Mouse (Mus musculus) intestine, embryonic 16.5 days (tissue): ENCODE data around the gene Adamts4. TPM values are rescaled to one million over a fixed set of nuclear protein-coding genes. Genes with fewer than 3 reads are reported as not detected.

Experiments used
- ATAC-seq: fragments of 200-750 bp; cut with Nextera tagmentation; 2 replicates; pipeline ENCODE4 v1.8.0; 2017; ENCODE audit warnings: moderate TSS enrichment, moderate library complexity
- H3K27ac ChIP-seq: fragments of 300-500 bp; sonication (generic); 2 replicates; pipeline ENCODE4 v1.5.1; 2014; ENCODE audit warnings: mild to moderate bottlenecking, low read length
- H3K27me3 ChIP-seq: fragments of 300-500 bp; sonication (generic); replicated peaks from 2 replicates; pipeline ENCODE4 v1.6.1; 2014; ENCODE audit warnings: low read length, control low read depth, mixed read lengths; ENCODE audit not compliant: control insufficient read depth, insufficient read depth
- H3K36me3 ChIP-seq: fragments of 300-500 bp; sonication (generic); 2 replicates; pipeline ENCODE4 v1.6.1; 2014; ENCODE audit warnings: low read length, control low read depth; ENCODE audit not compliant: control insufficient read depth, insufficient read depth
- H3K4me1 ChIP-seq: fragments of 300-500 bp; sonication (generic); 2 replicates; pipeline ENCODE4 v1.6.1; 2014; ENCODE audit warnings: low read length, control low read depth, mixed read lengths; ENCODE audit not compliant: control insufficient read depth, insufficient read depth
- H3K4me2 ChIP-seq: fragments of 300-500 bp; sonication (generic); 2 replicates; pipeline ENCODE4 v1.6.1; 2014; ENCODE audit warnings: low read depth, low read length, control low read depth
- H3K4me3 ChIP-seq: fragments of 300-500 bp; sonication (generic); 2 replicates; pipeline ENCODE4 v1.5.1; 2014; ENCODE audit warnings: mild to moderate bottlenecking, low read length
- H3K9ac ChIP-seq: fragments of 300-500 bp; sonication (generic); 2 replicates; pipeline ENCODE4 v1.6.1; 2014; ENCODE audit warnings: low read depth, low read length
- H3K9me3 ChIP-seq: fragments of 300-500 bp; sonication (generic); 2 replicates; pipeline ENCODE4 v1.6.1; 2016; ENCODE audit warnings: low read length, control low read depth; ENCODE audit not compliant: control insufficient read depth
- WGBS: fragments of 180-500 bp; shearing (Covaris S2); extraction: QIAGEN DNeasy Blood & Tissue Kit; methylation state at CpG from one replicate; pipeline ENCODE4 v1.1.7; 2014; 5-methylcytosine and 5-hydroxymethylcytosine counted together
- polyA plus RNA-seq: library from polyadenylated mRNA; unstranded; fragments of >200 nt; fragmentation: Nextera tagmentation; extraction: Ambion mirVana; gene quantifications from 2 replicates; pipeline ENCODE4 v1.2.1, GENCODE M21; 2015

Gene Adamts4
- polyA plus RNA-seq, 1 experiment from 2014 or later: 7.0 TPM

GRCm38 (mm10) chr1:171216241-171216955, 33.8 kb upstream of the Adamts4 start:
- H3K4me2 ChIP-seq: no peak overlapping the region
- no peaks in the 10 kb centered on the region for H3K9me3 ChIP-seq
- no peak overlapping the region for H3K4me3 ChIP-seq
- WGBS: 81% methylated on average over 18 of the region's 18 CpGs
- ATAC-seq: 0 out of 2 replicates have a peak, but pooled peaks have one; percentile 21
- peaks cover 12% of the 10 kb centered on the region; the same call in 1 of the 2 replicates for H3K4me1 ChIP-seq
- H3K27me3 ChIP-seq: no peaks in the 10 kb centered on the region
- peak overlapping the region; percentile 26; the same call in 1 of the 2 replicates for H3K27ac ChIP-seq
- no peak overlapping the region for H3K9ac ChIP-seq
- 0 out of 2 replicates have a peak, but pooled peaks cover 2% of the 10 kb centered on the region for H3K36me3 ChIP-seq

GRCm38 (mm10) chr1:171220871-171221270, 29.4 kb upstream of the Adamts4 start:
- Histone ChIP-seq H3K4me2 (peak overlapping the region; percentile 60), H3K27me3 (no peaks in the 10 kb centered on the region), H3K36me3 (0 out of 2 replicates have a peak, but pooled peaks cover 2% of the 10 kb centered on the region), H3K4me1 (peaks cover 13% of the 10 kb centered on the region), H3K27ac (no peak overlapping the region), H3K9ac (peak overlapping the region; percentile 61; the same call in 1 of the 2 replicates), H3K9me3 (no peaks in the 10 kb centered on the region), H3K4me3 (peak overlapping the region; percentile 6)
- peak; percentile 27; the same call in 1 of the 2 replicates for ATAC-seq
- 8% methylated on average over 10 of the region's 10 CpGs for WGBS

DNA sequence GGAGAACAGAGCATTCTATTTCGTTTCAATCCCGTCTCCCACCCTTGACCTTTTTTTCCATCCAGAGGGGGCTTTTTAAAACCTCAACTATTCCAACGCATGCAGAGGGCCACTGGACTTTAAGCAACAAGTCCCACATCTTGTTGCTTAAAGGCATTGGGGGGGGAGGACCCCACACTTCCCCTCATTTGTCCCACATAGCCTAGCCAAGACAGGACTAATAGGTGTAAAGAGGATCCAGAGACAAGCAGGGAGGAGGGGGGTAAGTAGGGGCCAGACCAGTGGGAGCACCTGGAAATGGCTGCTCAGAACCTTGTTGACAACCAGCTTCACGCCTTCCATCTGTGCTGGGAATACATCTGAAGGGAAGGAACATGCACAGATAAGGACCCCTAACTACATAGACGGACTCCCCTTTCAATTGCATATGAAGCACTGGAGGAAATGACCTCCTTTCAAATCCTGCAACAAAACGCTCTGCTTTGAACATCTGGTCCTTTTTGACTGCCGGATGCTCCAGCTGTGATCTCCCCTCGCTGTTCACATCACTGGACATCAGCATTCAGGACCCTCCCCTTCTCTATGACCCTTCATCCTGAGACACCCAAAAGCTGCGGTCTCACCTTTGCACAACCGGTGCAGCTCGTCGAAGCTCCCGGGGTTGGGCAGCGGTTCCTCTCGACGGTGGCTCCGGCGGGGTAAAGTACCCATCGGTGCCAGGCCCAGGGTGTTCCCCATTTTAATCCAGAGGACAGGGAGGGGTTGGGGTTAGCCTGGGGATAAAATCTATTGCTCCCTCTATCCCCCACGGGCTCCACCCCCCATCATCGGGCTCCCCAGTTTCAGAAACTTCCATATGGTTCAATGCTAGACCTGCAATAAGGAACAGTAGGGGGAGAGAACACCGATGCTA, 28.7 kb upstream of the Adamts4 start:
- H3K36me3 ChIP-seq: 0 out of 2 replicates have a peak, but pooled peaks cover 2% of the 10 kb centered on the region
- 5% methylated on average over 22 of the region's 22 CpGs for WGBS
- no peaks in the 10 kb centered on the region for H3K27me3 ChIP-seq
- peaks cover 9% of the 10 kb centered on the region for H3K4me1 ChIP-seq
- no peak overlapping the region for H3K27ac ChIP-seq
- peak overlapping the region; percentile 64 for H3K4me3 ChIP-seq
- H3K4me2 ChIP-seq: peak overlapping the region; percentile 60
- H3K9me3 ChIP-seq: no peaks in the 10 kb centered on the region
- no peak for ATAC-seq
- H3K9ac ChIP-seq: peak overlapping the region; percentile 61

DNA sequence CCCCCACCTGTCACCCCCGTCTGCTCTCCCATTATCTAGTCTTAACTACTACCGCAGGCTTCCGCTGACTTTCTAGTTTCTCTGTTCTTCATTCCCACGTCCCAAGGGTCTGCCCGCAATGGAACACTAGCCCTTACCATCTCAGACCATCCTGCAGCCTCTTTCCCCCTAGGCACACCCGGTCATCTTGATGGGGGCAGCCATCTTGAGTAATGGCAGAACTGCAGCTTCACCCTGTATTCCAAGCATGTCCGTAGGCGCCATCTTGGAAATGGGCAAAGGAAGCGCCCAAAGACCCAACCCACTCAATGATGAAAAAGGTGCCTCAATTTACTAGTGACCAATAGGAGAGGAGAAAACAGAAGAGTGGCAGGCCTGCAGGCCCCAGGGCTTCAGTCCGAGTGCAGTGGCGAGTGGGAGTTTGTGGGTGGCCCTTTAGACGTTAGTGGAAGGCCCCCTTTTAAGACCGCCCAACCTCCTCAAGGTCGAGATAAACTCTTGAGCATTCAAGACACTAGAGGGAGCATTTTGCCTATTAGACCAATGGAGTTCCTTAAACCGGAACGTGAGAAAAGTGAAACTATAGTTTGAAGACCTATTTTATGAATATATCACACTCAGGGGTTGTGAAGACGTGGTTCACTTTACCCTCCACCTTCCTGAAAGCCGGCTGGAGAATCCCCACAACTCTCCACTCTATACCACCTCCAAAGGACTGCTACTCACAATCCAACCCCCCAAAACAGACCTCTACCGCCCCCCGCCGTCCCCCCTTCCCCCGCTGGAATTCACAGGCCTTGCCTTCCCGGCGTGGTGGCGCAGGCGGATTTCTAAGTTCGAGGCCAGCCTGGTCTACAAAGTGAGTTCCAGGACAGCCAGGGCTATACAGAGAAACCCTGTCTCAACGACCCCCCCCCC, 27.7 kb upstream of the Adamts4 start, which contains the start of gene Tomm40l:
Gene Tomm40l, minus strand, starts transcription at position 277 of the 918 bp plus-strand sequence.
- ATAC-seq: peak; percentile 98
- Histone ChIP-seq H3K4me3 (peak within 1 kb of the TSS; percentile 64), H3K4me2 (peak within 1 kb of the TSS; percentile 60), H3K36me3 (0 out of 2 replicates have a peak, but pooled peaks cover 2% of the 10 kb centered on the region), H3K9ac (peak within 1 kb of the TSS; percentile 66), H3K4me1 (peaks cover 9% of the 10 kb centered on the region), H3K27me3 (no peaks in the 10 kb centered on the region), H3K9me3 (no peaks in the 10 kb centered on the region), H3K27ac (peak within 1 kb of the TSS; percentile 91)
- WGBS: 2% methylated on average over 28 of the region's 28 CpGs

DNA sequence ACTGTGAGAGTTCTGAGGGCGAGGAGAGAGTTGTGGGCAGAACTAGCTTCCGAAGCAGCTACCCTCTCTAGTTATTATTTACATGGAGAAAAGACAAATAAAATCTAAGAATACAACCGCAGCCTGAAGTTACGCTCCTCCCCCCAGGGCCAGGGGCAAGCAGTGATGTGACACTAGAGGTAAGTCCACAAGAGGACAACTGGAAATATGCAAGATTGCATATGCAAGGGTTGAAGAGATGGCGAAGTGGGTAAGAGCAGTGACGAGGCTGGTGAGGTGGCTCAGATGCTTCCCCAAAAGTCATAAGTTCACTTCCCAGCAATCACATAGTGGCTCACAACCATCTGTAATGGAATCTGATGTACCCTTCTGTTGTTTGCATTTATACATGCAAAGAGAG, 27.1 kb upstream of the Adamts4 start:
- peak overlapping the region; percentile 66 for H3K9ac ChIP-seq
- no peaks in the 10 kb centered on the region for H3K27me3 ChIP-seq
- WGBS: 77% methylated on average over 6 of the region's 6 CpGs
- 0 out of 2 replicates have a peak, but pooled peaks cover 2% of the 10 kb centered on the region for H3K36me3 ChIP-seq
- peak overlapping the region; percentile 47 for H3K4me3 ChIP-seq
- no peaks in the 10 kb centered on the region for H3K9me3 ChIP-seq
- H3K4me2 ChIP-seq: peak overlapping the region; percentile 51
- peak overlapping the region; percentile 91 for H3K27ac ChIP-seq
- ATAC-seq: no peak
- H3K4me1 ChIP-seq: peaks cover 9% of the 10 kb centered on the region

DNA sequence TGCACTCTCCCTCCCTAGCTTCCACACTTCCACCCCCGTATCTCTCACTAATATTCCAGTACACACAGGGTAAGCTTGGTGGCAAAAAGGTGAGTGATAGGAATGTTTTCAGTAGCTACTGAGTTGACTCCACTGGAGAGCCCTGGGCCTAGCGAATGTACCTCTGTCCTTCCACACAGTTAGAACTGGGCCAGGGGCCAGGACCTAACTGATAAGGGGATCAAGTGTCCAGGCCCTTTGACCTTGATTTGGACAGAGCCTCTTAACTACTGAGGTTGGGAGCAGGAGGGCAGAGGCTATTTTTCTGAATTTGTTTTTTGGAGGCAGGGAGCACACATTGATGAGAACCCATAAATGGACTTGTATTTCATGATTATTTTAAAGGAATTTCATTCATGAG, 26.4 kb upstream of the Adamts4 start:
- Histone ChIP-seq H3K27ac (no peak overlapping the region), H3K4me2 (no peak overlapping the region), H3K4me3 (no peak overlapping the region), H3K27me3 (no peaks in the 10 kb centered on the region), H3K9ac (no peak overlapping the region), H3K9me3 (no peaks in the 10 kb centered on the region), H3K36me3 (0 out of 2 replicates have a peak, but pooled peaks cover under 1% of the 10 kb centered on the region), H3K4me1 (peaks cover 9% of the 10 kb centered on the region)
- WGBS: 76% methylated on average over 2 of the region's 2 CpGs
- ATAC-seq: no peak

- 62% methylated on average over 5 of the region's 5 CpGs for WGBS
- Histone ChIP-seq H3K4me3 (no peak within 1 kb of the TSS), H3K36me3 (no peaks in the 10 kb centered on the region), H3K27me3 (no peaks in the 10 kb centered on the region), H3K4me2 (no peak within 1 kb of the TSS), H3K9ac (no peak within 1 kb of the TSS), H3K9me3 (no peaks in the 10 kb centered on the region), H3K27ac (no peak within 1 kb of the TSS), H3K4me1 (peaks cover 9% of the 10 kb centered on the region)
- ATAC-seq: no peak
These were observed 25.4 kb upstream of the Adamts4 start, which contains the start of gene Apoa2 for GRCm38 (mm10) chr1:171224857-171225256. Gene Apoa2 (plus strand): TSS chr1:171225054.

- no peak overlapping the region for H3K27ac ChIP-seq
- H3K4me3 ChIP-seq: no peak overlapping the region
- H3K36me3 ChIP-seq: no peaks in the 10 kb centered on the region
- no peak overlapping the region for H3K4me2 ChIP-seq
- no peaks in the 10 kb centered on the region for H3K9me3 ChIP-seq
- ATAC-seq: no peak
- no peak overlapping the region for H3K9ac ChIP-seq
- WGBS: 53% methylated on average over 4 of the region's 4 CpGs
- H3K4me1 ChIP-seq: peaks cover 3% of the 10 kb centered on the region
- H3K27me3 ChIP-seq: no peaks in the 10 kb centered on the region
These were observed 23.4 kb upstream of the Adamts4 start for GRCm38 (mm10) chr1:171226780-171227179.
